In the genomic region with DNA sequence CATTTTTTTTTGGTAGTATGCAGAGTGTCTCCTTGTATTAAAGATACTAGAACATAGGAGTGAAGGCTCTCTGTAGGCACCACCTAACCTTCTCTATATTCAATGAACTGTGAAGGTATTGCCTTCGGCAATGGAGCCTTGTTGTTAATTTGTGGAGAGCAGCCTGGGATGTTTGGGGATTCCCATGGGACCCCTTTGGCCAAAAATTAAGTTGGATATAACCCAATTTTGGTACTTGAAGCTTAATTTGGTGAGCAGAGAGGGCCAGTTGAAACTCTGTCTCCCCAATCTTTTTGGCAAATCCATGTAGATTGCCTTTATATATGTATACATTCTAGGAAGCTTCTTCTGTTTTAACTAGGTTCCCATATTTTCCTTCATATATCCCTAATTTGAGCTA, we compare ENCODE assay signal across 19 mouse cellular contexts. TPM values are rescaled to one million over a fixed set of nuclear protein-coding genes. Genes with fewer than 3 reads are reported as not detected.
DNase-seq lines count a peak whose midpoint lies in the region; ATAC-seq and TF ChIP-seq lines count a peak whose summit lies in the region.
"Had no signal": no experiment of that assay in that cellular context is flagged by ENCODE, and none has a peak within 500 bp of the region (broad histone marks: within the 10 kb centered on the region; RNA-seq: fewer than 3 reads in every experiment).

No protein-coding gene starts in this region.

- TF ChIP-seq CTCF in heart, adult 2 months (IDR thresholded peaks at IDR 0.05): 0 out of 2 replicates have a peak, but pooled peaks have one; percentile 19

- no peak for ATAC-seq in kidney, embryonic 14.5 days (ENCODE audit: low FRiP score, low TSS enrichment)
- ATAC-seq: activated CD4-positive, CD25-positive, alpha-beta regulatory T cell, adult 4 months; hindbrain, postnatal 0 days; inflammation-experienced regulatory T-cells, adult 6 months had no signal

- no peaks in the 10 kb centered on the region; the same call in 1 of the 2 replicates for H3K36me3 ChIP-seq in heart, adult 2 months (ENCODE audit: control insufficient read depth, insufficient read depth, low read length)
- H3K36me3 ChIP-seq in kidney, embryonic 14.5 days (ENCODE audit: control insufficient read depth, insufficient read depth, low read length): peaks cover 4% of the 10 kb centered on the region; the same call in 1 of the 2 replicates

- no peak overlapping the region for H3K4me3 ChIP-seq in heart, adult 2 months
- H3K4me3 ChIP-seq in kidney, embryonic 14.5 days (ENCODE audit: low read length): no peak overlapping the region
- H3K4me3 ChIP-seq: forebrain, embryonic 10.5 days; forebrain, embryonic 13.5 days; heart, embryonic 13.5 days had no signal

- H3K4me1 ChIP-seq in heart, adult 2 months (ENCODE audit: control insufficient read depth, insufficient read depth, low read length): no peaks in the 10 kb centered on the region
- H3K4me1 ChIP-seq in kidney, embryonic 14.5 days (ENCODE audit: control insufficient read depth, insufficient read depth, low read length): no peaks in the 10 kb centered on the region
- H3K4me1 ChIP-seq: forebrain, embryonic 10.5 days; forebrain, embryonic 13.5 days; heart, embryonic 13.5 days had no signal

- peak; percentile 0 for DNase-seq in adrenal gland, postnatal 10 days
- no peak for DNase-seq in adrenal gland, adult 8-10 months
- peak; percentile 68 for DNase-seq in cerebellum, adult 9-10 months
- no peak for DNase-seq in cerebellum, postnatal 4 days (ENCODE audit: low spot score in 2 of 2)
- no peak for DNase-seq in heart, adult 2 months
- DNase-seq in heart, adult 11 months: no peak
- peak; percentile 9 for DNase-seq in kidney, postnatal 14 days
- DNase-seq: adrenal gland, postnatal 14 days; gastrocnemius, postnatal 14 days; heart, postnatal 14 days; kidney, adult 18-20 months had no signal

- 93% methylated on average over 1 of the region's 1 CpGs for WGBS in heart, adult 2 months
- WGBS in kidney, embryonic 14.5 days: 93% methylated on average over 1 of the region's 1 CpGs

- H3K27ac ChIP-seq in heart, adult 2 months: no peak overlapping the region
- no peak overlapping the region for H3K27ac ChIP-seq in kidney, embryonic 14.5 days (ENCODE audit: low read depth, low read length)
- H3K27ac ChIP-seq: forebrain, embryonic 10.5 days; forebrain, embryonic 13.5 days; heart, embryonic 13.5 days; hindbrain, embryonic 14.5 days; hindbrain, postnatal 0 days had no signal

- intact Hi-C loops in heart, adult 2 months (cut with DNase I): no loop called here

- TF ChIP-seq POLR2A in heart, adult 2 months (IDR thresholded peaks at IDR 0.05; ENCODE audit: insufficient read depth, low read depth, low read length): no peak

- TF ChIP-seq EP300 in heart, adult 2 months (IDR thresholded peaks at IDR 0.05; ENCODE audit: insufficient read depth, low read depth, low read length): no peak

- H3K79me2 ChIP-seq in heart, adult 2 months (replicated peaks; ENCODE audit: control insufficient read depth, insufficient read depth, low read length): no peaks in the 10 kb centered on the region

- no peak overlapping the region for H3K9ac ChIP-seq in heart, adult 2 months (ENCODE audit: low read depth, low read length)
- no peak overlapping the region for H3K9ac ChIP-seq in kidney, embryonic 14.5 days (ENCODE audit: low read depth, low read length)
- H3K9ac ChIP-seq: forebrain, embryonic 13.5 days; heart, embryonic 13.5 days; hindbrain, embryonic 14.5 days had no signal

- no peaks in the 10 kb centered on the region for H3K27me3 ChIP-seq in heart, adult 2 months (ENCODE audit: control insufficient read depth, insufficient read depth, low read length)
- H3K27me3 ChIP-seq in kidney, embryonic 14.5 days (ENCODE audit: control insufficient read depth, insufficient read depth, low read length): no peaks in the 10 kb centered on the region
- H3K27me3 ChIP-seq: forebrain, embryonic 13.5 days; heart, embryonic 13.5 days had no signal

- H3K9me3 ChIP-seq in kidney, embryonic 14.5 days (ENCODE audit: control insufficient read depth, low read length): peaks cover 3% of the 10 kb centered on the region; the same call in 1 of the 2 replicates

- no peak overlapping the region for H3K4me2 ChIP-seq in kidney, embryonic 14.5 days (replicated peaks; ENCODE audit: low read depth, low read length)
- H3K4me2 ChIP-seq: forebrain, embryonic 13.5 days; heart, embryonic 13.5 days; hindbrain, embryonic 14.5 days had no signal

RNA-seq across cellular contexts. Expression of a gene that starts 40.1 kb away (rescaled TPM):
- 100 to 1,000 TPM; 102 to 237 TPM for total RNA-seq in adrenal gland, postnatal 10 days (2021)
- 100 to 1,000 TPM; 122 to 338 (median 214) TPM for total RNA-seq in adrenal gland, adult 8-10 months (2022)
- total RNA-seq in heart, adult 2 months (2021): 10 to 100 TPM; 22.9 to 27.8 TPM
- 27.5 and 60.9 TPM in 2 replicates for polyA plus RNA-seq in heart, adult 2 months (2012; rRNA removed)
- 279 and 362 TPM in 2 replicates for polyA plus RNA-seq in kidney, embryonic 14.5 days (2014; fragmentation: Nextera tagmentation; extraction: Ambion mirVana)

Comparison
In these comparisons a context has a peak if more than half of its experiments do, and no peak if none do; other contexts are left out.
1. DNase-seq: peak in adrenal gland, postnatal 10 days (single experiment), cerebellum, adult 9-10 months (single experiment) and kidney, postnatal 14 days (single experiment); none in adrenal gland, adult 8-10 months (single experiment), cerebellum, postnatal 4 days (0 of 2), heart, adult 2 months (0 of 2) and heart, adult 11 months (single experiment).